Mouse (Mus musculus) layer of hippocampus, adult 11-12 months (tissue): ENCODE measurements around the gene Cast.

Experiments
- DNase-seq: peaks from one replicate; pipeline ENCODE4 v3.0.0; 2022; ENCODE audit warnings: low spot score

Cast gene

GRCm38 (mm10) chr13:74808152-74808929 lies at the start of gene Cast:
Cast (minus strand) TSS chr13:74808810.
- DNase-seq, result peak; percentile 6

- peak; percentile 80 for DNase-seq
Observed at GRCm38 (mm10) chr13:74854338-74855047, 45.9 kb upstream of the Cast start.

GRCm38 (mm10) chr13:74850823-74851222 lies 42.2 kb upstream of the Cast start:
- DNase-seq, result no peak

GRCm38 (mm10) chr13:74845886-74846285 lies 37.3 kb upstream of the Cast start:
- DNase-seq, result no peak

GRCm38 (mm10) chr13:74834543-74834942 lies 25.9 kb upstream of the Cast start:
- DNase-seq, result no peak

- no peak for DNase-seq
Observed at GRCm38 (mm10) chr13:74822095-74822494, 13.5 kb upstream of the Cast start.

- no peak for DNase-seq
Observed at GRCm38 (mm10) chr13:74815753-74816152, 7.1 kb upstream of the Cast start.

- DNase-seq, result peak; percentile 6
Observed at GRCm38 (mm10) chr13:74807446-74808151, 1.0 kb downstream of the Cast start.

- DNase-seq, result no peak
Observed at GRCm38 (mm10) chr13:74806934-74807333, 1.7 kb downstream of the Cast start.

GRCm38 (mm10) chr13:74794435-74794834 lies 14.2 kb downstream of the Cast start:
- DNase-seq, result no peak

GRCm38 (mm10) chr13:74787681-74788080 lies 20.9 kb downstream of the Cast start:
- no peak for DNase-seq

- no peak for DNase-seq
Observed at GRCm38 (mm10) chr13:74772151-74772550, 36.5 kb downstream of the Cast start.

- peak; percentile 66 for DNase-seq
Observed at GRCm38 (mm10) chr13:74770480-74770879, 38.1 kb downstream of the Cast start.

GRCm38 (mm10) chr13:74769871-74770270 lies 38.7 kb downstream of the Cast start:
- no peak for DNase-seq

- no peak for DNase-seq
Observed at GRCm38 (mm10) chr13:74767186-74767585, 41.4 kb downstream of the Cast start.

- DNase-seq, result no peak
Observed at GRCm38 (mm10) chr13:74762741-74763140, 45.9 kb downstream of the Cast start.

GRCm38 (mm10) chr13:74759152-74759551 lies 49.5 kb downstream of the Cast start:
- DNase-seq, result no peak

GRCm38 (mm10) chr13:74743219-74743618 lies 65.4 kb downstream of the Cast start:
- no peak for DNase-seq

- no peak for DNase-seq
Observed at GRCm38 (mm10) chr13:74736396-74736795, 72.2 kb downstream of the Cast start.

- no peak for DNase-seq
Observed at GRCm38 (mm10) chr13:74735834-74736233, 72.8 kb downstream of the Cast start.

- no peak for DNase-seq
Observed at GRCm38 (mm10) chr13:74733726-74734125, 74.9 kb downstream of the Cast start.

- DNase-seq, result no peak
Observed at GRCm38 (mm10) chr13:74719002-74719401, 89.6 kb downstream of the Cast start.

GRCm38 (mm10) chr13:74696225-74696624 lies 112.4 kb downstream of the Cast start:
- DNase-seq, result no peak
